ENCODE assay signal across 7 mouse cellular contexts in the genomic region with DNA sequence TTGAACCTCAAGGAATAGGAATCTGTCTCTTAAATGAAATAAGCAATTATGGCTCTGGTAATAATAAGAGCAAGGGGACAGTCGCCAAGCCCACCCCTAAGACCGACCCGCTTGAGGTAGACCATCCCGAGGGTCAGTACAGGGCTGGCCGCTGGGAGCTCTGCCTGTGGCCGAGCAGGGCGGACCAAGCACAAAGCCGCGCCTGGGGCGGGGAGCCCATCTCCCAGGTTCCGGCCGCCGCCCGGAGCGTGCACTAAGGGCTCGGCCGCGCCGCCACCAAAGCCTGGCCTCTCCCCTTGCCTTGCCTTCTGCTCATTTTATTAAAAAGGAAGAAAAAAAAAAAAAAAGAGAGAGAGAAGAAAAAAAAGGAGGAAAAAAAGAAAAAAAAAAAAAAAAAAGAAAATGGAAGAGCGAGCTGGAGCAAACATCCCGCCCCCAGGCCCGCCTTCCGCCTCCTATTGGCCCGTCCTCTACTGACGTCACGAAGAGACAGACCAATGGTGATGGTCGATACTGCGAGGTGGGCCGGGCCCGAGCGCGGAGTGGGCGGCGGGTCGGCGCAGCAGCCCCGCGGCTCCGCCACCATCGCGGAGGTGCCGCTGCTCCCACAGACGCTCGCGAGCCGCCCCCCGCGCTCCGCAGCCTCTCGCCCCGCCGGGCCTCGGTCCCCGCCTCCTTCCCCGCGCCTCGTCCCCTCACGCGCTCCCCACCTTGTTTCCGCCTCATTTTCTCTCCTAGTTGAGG. TPM values are rescaled to one million over a fixed set of nuclear protein-coding genes. Genes with fewer than 3 reads are reported as not detected.
A peak's percentile ranks its signal among the peaks of the same experiment; 100 is the strongest.
DNase-seq lines count a peak whose midpoint lies in the region; ATAC-seq lines count a peak whose summit lies in the region.

A gene (plus strand): TSS at position 629 of the 744 bp plus-strand sequence.

- no peaks in the 10 kb centered on the region for H3K36me3 ChIP-seq in intestine, embryonic 16.5 days (ENCODE audit: control insufficient read depth, insufficient read depth, low read length)
- no peaks in the 10 kb centered on the region for H3K36me3 ChIP-seq in midbrain, embryonic 11.5 days (ENCODE audit: control insufficient read depth, insufficient read depth, low read length)

- peak; percentile 99 for ATAC-seq in intestine, embryonic 16.5 days
- peak; percentile 98 for ATAC-seq in midbrain, embryonic 11.5 days (ENCODE audit: low FRiP score)

- peak within 1 kb of the TSS; percentile 66 for H3K4me2 ChIP-seq in intestine, embryonic 16.5 days (ENCODE audit: low read depth, low read length)
- H3K4me2 ChIP-seq in midbrain, embryonic 11.5 days: peak within 1 kb of the TSS; percentile 73

- peaks cover 12% of the 10 kb centered on the region for H3K4me1 ChIP-seq in intestine, embryonic 16.5 days (ENCODE audit: control insufficient read depth, insufficient read depth, low read length)
- H3K4me1 ChIP-seq in midbrain, embryonic 11.5 days (ENCODE audit: control insufficient read depth, insufficient read depth, low read length): peaks cover 13% of the 10 kb centered on the region

- H3K27me3 ChIP-seq in intestine, embryonic 16.5 days (replicated peaks; ENCODE audit: control insufficient read depth, insufficient read depth, low read length): no peaks in the 10 kb centered on the region
- no peaks in the 10 kb centered on the region for H3K27me3 ChIP-seq in midbrain, embryonic 11.5 days (ENCODE audit: control insufficient read depth, insufficient read depth, low read length)

- H3K9me3 ChIP-seq in intestine, embryonic 16.5 days (ENCODE audit: control insufficient read depth, low read length): no peaks in the 10 kb centered on the region
- H3K9me3 ChIP-seq in midbrain, embryonic 11.5 days (ENCODE audit: control insufficient read depth, low read length): no peaks in the 10 kb centered on the region

- peak within 1 kb of the TSS; percentile 99 for H3K9ac ChIP-seq in intestine, embryonic 16.5 days (ENCODE audit: low read depth, low read length)
- peak within 1 kb of the TSS; percentile 85 for H3K9ac ChIP-seq in midbrain, embryonic 11.5 days (ENCODE audit: low read length)

- DNase-seq in adrenal gland, adult 2 months: peak; percentile 99
- DNase-seq in embryo, embryonic 11.5 days (ENCODE audit: low read depth, low spot score): peak; percentile 96
- DNase-seq in gastrocnemius, postnatal 4 days (ENCODE audit: low spot score in 2 of 2): peak; percentile 97 to 98
- DNase-seq in left cerebral cortex, postnatal 36 days (ENCODE audit: low spot score in 2 of 2): peak; percentile 98 to 99
- peak; percentile 100 for DNase-seq in midbrain, embryonic 11.5 days (ENCODE audit: low spot score, missing footprints)
- peak; percentile 97 for DNase-seq in skeletal muscle tissue, adult 2 months (ENCODE audit: low read depth, low spot score)

- under 1% methylated on average over 60 of the region's 60 CpGs for WGBS in intestine, embryonic 16.5 days
- under 1% methylated on average over 60 of the region's 60 CpGs for WGBS in midbrain, embryonic 11.5 days

- peak within 1 kb of the TSS; percentile 97 for H3K4me3 ChIP-seq in intestine, embryonic 16.5 days (ENCODE audit: low read length)
- H3K4me3 ChIP-seq in midbrain, embryonic 11.5 days (ENCODE audit: low read depth, low read length): peak within 1 kb of the TSS; percentile 75

- intact Hi-C loops in left cerebral cortex, postnatal 36 days (cut with DNase I): loop anchor here (5.0 kb wide), 2 partner anchors 61 to 181 kb away; no protein-coding TSS in a partner anchor

- H3K27ac ChIP-seq in intestine, embryonic 16.5 days (ENCODE audit: low read length): peak within 1 kb of the TSS; percentile 99
- peak within 1 kb of the TSS; percentile 97 for H3K27ac ChIP-seq in midbrain, embryonic 11.5 days (ENCODE audit: low read depth, low read length)

RNA-seq across cellular contexts. Expression of the gene that starts here (rescaled TPM):
- total RNA-seq in adrenal gland, adult 2 months (2021): 100 to 1,000 TPM; 104 to 105 TPM
- polyA plus RNA-seq in adrenal gland, adult 2 months (2012; rRNA removed): 81.0 and 112 TPM in 2 replicates
- total RNA-seq in gastrocnemius, postnatal 4 days (2021): 10 to 100 TPM; 68.1 to 70.3 TPM
- polyA plus RNA-seq in intestine, embryonic 16.5 days (2015; fragmentation: Nextera tagmentation; extraction: Ambion mirVana): 20.0 and 22.2 TPM in 2 replicates
- 100 to 1,000 TPM in 1 of 2 experiments, 10 to 100 TPM in 1; 86.7 to 131 TPM for total RNA-seq in left cerebral cortex, postnatal 36 days (2021)
- 34.2 and 36.8 TPM in 2 replicates for polyA plus RNA-seq in midbrain, embryonic 11.5 days (2014; fragmentation: Nextera tagmentation; extraction: Ambion mirVana)

Comparison
In these comparisons a context has a peak if more than half of its experiments do, and no peak if none do; other contexts are left out.
1. Peak in every context shown above with its lines: DNase-seq, ATAC-seq, H3K4me3 ChIP-seq and H3K27ac ChIP-seq.